Mouse (Mus musculus): ENCODE results near the gene Ptgir. TPM values are rescaled to one million over a fixed set of nuclear protein-coding genes. Genes with fewer than 3 reads are reported as not detected.
A peak's percentile ranks its signal among the peaks of the same experiment; 100 is the strongest.

The Ptgir gene
- polyA plus RNA-seq, 1 experiment from 2014 or later, result 0.94 TPM

DNA sequence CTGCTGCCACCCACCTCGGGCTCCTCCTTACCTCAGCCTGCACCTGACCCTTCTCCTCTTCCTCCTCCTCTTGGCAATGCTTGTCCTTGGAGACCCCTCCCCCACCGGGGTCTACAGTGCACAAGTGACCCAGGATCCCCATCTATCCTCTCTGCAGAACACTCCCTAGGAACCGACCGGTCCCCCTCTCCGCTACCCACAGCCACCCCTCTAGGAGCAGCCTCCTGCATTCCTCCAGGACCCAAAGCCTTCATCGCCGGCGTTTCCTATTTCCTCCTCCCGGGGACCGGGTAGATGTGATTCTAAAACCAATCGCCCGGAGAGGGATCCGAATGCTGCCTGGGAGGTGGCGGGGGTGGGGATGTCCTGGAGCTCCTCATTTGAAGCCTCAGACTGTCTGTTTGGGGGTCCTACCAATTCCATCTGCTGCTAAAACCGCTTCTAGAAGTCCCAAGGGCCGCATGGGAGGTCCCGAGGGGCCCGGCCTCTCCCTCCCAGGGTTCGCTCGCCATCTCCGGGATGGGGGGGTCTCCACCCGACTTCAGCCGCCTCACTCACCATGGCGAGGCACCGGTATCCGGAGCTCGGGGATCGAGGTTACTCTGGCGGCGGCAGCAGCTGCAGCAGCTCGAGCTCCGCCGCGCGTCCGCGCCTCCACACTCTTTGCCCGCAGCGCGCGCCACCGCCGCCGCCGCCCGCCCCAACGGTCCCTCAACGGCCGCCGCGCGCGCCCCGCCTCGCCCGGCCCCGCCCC, 17.2 kb downstream of the Ptgir start:
- ATAC-seq (ENCODE audit: low FRiP score), result peak; percentile 8; the same call in 1 of the 2 replicates
- H3K4me3 ChIP-seq (ENCODE audit: low read depth, low read length), result peak overlapping the region; percentile 76
- peak overlapping the region; percentile 96 for H3K27ac ChIP-seq (ENCODE audit: low read depth, low read length)
- no peaks in the 10 kb centered on the region for H3K27me3 ChIP-seq (ENCODE audit: control insufficient read depth, insufficient read depth, low read length)
- H3K4me2 ChIP-seq, result peak overlapping the region; percentile 93
- no peaks in the 10 kb centered on the region for H3K9me3 ChIP-seq (ENCODE audit: control insufficient read depth, low read length)
- peak; percentile 96 for DNase-seq (ENCODE audit: low spot score, missing footprints)
- H3K36me3 ChIP-seq (ENCODE audit: control insufficient read depth, insufficient read depth, low read length), result peaks cover 4% of the 10 kb centered on the region
- H3K4me1 ChIP-seq (ENCODE audit: control insufficient read depth, insufficient read depth, low read length), result peaks cover 30% of the 10 kb centered on the region
- H3K9ac ChIP-seq (ENCODE audit: low read length), result peak overlapping the region; percentile 97
- WGBS, result 0% methylated on average over 37 of the region's 57 CpGs

DNA sequence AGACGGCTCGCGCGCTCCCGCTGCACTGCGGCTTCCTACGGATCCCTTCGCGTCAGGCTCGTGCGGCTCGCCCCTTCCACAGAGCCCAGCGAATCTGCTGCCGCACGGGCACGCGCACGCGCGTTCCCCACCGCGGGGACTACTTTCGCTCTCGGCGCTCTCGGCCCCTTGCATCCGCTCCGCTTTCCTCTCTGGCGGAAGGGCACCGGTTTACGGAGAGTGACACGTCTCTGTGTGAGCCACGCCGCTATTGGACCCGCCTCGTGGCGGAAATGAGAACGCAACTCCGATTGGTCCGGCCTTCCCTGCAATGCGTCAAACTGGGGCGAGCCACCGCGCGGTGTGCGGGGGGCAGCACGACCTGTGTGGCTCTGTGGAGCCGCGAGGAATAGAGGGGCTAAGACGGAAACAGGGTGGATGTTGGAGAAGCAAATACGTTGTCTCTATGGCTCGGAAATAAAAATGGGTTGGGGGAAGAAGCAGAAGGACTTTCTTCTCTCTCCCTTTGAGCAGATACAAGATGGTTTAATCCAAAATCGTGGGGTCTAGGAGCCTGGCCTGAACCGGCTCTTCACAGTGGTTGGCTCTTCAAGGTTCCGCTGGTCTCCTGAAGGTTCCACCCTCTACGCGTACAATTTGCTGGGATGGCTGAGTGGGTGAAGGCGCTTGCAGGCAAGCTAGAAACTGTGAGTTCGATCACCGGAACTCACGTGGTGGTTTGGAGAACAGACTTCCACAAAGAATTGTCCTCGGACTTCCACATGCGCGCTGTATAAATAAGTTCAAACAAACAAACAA, 17.9 kb downstream of the Ptgir start, which contains the start of gene Calm3:
Gene Calm3 (minus strand): TSS at position 78 of the 798 bp plus-strand sequence.
- H3K4me1 ChIP-seq (ENCODE audit: control insufficient read depth, insufficient read depth, low read length), result peaks cover 30% of the 10 kb centered on the region
- H3K9me3 ChIP-seq (ENCODE audit: control insufficient read depth, low read length), result no peaks in the 10 kb centered on the region
- no peaks in the 10 kb centered on the region; the same call in 1 of the 2 replicates for H3K36me3 ChIP-seq (ENCODE audit: control insufficient read depth, insufficient read depth, low read length)
- WGBS, result 2% methylated on average over 55 of the region's 64 CpGs
- peak; percentile 93 for ATAC-seq (ENCODE audit: low FRiP score)
- H3K9ac ChIP-seq (ENCODE audit: low read length), result peak within 1 kb of the TSS; percentile 97
- no peaks in the 10 kb centered on the region for H3K27me3 ChIP-seq (ENCODE audit: control insufficient read depth, insufficient read depth, low read length)
- peak; percentile 100 for DNase-seq (ENCODE audit: low spot score, missing footprints)
- H3K27ac ChIP-seq (ENCODE audit: low read depth, low read length), result peak within 1 kb of the TSS; percentile 96
- H3K4me2 ChIP-seq, result peak within 1 kb of the TSS; percentile 93
- peak within 1 kb of the TSS; percentile 76 for H3K4me3 ChIP-seq (ENCODE audit: low read depth, low read length)

DNA sequence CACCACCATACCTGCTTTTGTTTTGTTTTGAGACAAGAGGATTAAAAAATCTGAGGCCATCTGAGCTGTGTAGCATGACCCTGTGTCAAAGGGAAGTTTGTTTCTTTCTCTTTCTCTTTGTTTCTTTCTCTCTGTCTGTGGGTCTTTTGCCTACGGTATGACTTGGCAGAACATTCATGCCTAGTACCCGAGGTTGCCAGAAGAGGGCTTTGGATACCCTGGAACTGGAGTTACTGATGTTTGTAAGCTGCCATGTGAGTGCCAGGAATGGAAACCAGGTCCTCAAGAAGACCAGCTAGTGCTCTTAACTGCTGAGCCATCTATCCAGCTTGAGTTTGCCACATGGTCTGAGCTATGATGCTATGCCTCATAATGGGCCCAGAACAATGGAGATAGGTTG, 22.1 kb downstream of the Ptgir start:
- WGBS, result 41% methylated on average over 2 of the region's 2 CpGs
- Histone ChIP-seq H3K4me3 (ENCODE audit: low read depth, low read length) (no peak overlapping the region), H3K27ac (ENCODE audit: low read depth, low read length) (no peak overlapping the region), H3K4me1 (ENCODE audit: control insufficient read depth, insufficient read depth, low read length) (peaks cover 3% of the 10 kb centered on the region; the same call in 1 of the 2 replicates), H3K36me3 (ENCODE audit: control insufficient read depth, insufficient read depth, low read length) (no peaks in the 10 kb centered on the region), H3K9me3 (ENCODE audit: control insufficient read depth, low read length) (no peaks in the 10 kb centered on the region), H3K27me3 (ENCODE audit: control insufficient read depth, insufficient read depth, low read length) (no peaks in the 10 kb centered on the region), H3K9ac (ENCODE audit: low read length) (no peak overlapping the region), H3K4me2 (no peak overlapping the region)
- ATAC-seq (ENCODE audit: low FRiP score) (no peak), DNase-seq (ENCODE audit: low spot score, missing footprints) (no peak)

DNA sequence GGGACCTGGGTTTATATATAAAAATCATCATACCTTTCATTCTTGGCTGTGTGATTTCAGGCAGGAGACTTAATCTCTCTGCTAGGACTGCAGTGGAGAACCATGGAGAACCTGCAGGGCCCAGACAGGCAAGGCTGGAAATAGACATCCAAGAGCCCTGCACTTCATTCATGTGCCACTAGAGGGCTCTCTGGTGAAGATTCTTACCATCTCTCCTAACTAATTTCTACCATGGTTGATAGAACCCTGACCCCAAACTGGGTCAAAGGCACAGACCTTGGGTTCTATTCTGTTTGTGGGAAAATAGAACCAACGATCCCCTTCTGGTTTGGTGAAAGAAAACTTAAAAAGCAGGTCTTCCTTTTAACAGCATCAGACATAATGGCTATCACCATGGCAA, 24.6 kb downstream of the Ptgir start:
- Histone ChIP-seq H3K9me3 (ENCODE audit: control insufficient read depth, low read length) (no peaks in the 10 kb centered on the region), H3K36me3 (ENCODE audit: control insufficient read depth, insufficient read depth, low read length) (no peaks in the 10 kb centered on the region), H3K27me3 (ENCODE audit: control insufficient read depth, insufficient read depth, low read length) (no peaks in the 10 kb centered on the region), H3K4me1 (ENCODE audit: control insufficient read depth, insufficient read depth, low read length) (peaks cover 3% of the 10 kb centered on the region; the same call in 1 of the 2 replicates), H3K9ac (ENCODE audit: low read length) (no peak overlapping the region), H3K4me2 (no peak overlapping the region), H3K27ac (ENCODE audit: low read depth, low read length) (no peak overlapping the region; the same call in 1 of the 2 replicates), H3K4me3 (ENCODE audit: low read depth, low read length) (no peak overlapping the region)
- peak; percentile 22; the same call in 1 of the 2 replicates for ATAC-seq (ENCODE audit: low FRiP score)
- DNase-seq (ENCODE audit: low spot score, missing footprints), result peak; percentile 97
- 0% methylated on average over 1 of the region's 1 CpGs for WGBS

DNA sequence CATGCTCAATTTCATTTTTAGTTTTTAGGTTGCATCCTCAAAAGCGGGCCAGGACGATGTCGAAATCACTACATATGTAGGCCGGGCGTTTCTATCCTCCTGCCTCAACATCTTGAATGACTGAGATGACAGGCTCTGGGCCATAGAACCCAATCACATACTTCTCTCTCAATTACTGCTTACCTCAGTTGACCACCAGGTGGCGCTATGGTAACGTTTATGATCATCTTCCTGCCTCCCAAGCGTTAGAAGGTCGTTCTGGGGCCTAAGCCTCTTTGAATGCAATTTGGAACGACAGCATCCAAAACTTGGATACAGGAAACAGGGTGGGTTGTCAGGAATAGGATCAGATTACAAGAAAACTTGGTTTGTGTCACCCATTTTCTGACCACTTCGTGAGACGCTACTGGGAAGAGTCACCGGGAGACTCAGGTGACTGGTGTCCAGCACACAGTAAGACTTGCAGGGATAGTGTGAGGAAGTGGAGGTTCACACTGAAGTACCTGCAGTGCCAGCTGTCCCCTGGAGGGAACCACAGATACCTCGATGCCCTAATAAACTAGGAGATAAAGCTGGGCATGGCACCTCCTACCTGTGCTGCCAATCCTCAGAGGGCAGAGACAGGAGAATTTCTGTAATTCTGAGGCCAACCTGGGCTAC, 25.8 kb downstream of the Ptgir start:
- H3K36me3 ChIP-seq (ENCODE audit: control insufficient read depth, insufficient read depth, low read length), result no peaks in the 10 kb centered on the region
- no peak overlapping the region for H3K4me2 ChIP-seq
- no peak overlapping the region for H3K4me3 ChIP-seq (ENCODE audit: low read depth, low read length)
- peaks cover 3% of the 10 kb centered on the region; the same call in 1 of the 2 replicates for H3K4me1 ChIP-seq (ENCODE audit: control insufficient read depth, insufficient read depth, low read length)
- no peak overlapping the region for H3K27ac ChIP-seq (ENCODE audit: low read depth, low read length)
- no peak overlapping the region for H3K9ac ChIP-seq (ENCODE audit: low read length)
- peak; percentile 67 for ATAC-seq (ENCODE audit: low FRiP score)
- H3K9me3 ChIP-seq (ENCODE audit: control insufficient read depth, low read length), result no peaks in the 10 kb centered on the region
- no peaks in the 10 kb centered on the region for H3K27me3 ChIP-seq (ENCODE audit: control insufficient read depth, insufficient read depth, low read length)
- DNase-seq (ENCODE audit: low spot score, missing footprints), result peak; percentile 98
- 18% methylated on average over 14 of the region's 14 CpGs for WGBS

DNA sequence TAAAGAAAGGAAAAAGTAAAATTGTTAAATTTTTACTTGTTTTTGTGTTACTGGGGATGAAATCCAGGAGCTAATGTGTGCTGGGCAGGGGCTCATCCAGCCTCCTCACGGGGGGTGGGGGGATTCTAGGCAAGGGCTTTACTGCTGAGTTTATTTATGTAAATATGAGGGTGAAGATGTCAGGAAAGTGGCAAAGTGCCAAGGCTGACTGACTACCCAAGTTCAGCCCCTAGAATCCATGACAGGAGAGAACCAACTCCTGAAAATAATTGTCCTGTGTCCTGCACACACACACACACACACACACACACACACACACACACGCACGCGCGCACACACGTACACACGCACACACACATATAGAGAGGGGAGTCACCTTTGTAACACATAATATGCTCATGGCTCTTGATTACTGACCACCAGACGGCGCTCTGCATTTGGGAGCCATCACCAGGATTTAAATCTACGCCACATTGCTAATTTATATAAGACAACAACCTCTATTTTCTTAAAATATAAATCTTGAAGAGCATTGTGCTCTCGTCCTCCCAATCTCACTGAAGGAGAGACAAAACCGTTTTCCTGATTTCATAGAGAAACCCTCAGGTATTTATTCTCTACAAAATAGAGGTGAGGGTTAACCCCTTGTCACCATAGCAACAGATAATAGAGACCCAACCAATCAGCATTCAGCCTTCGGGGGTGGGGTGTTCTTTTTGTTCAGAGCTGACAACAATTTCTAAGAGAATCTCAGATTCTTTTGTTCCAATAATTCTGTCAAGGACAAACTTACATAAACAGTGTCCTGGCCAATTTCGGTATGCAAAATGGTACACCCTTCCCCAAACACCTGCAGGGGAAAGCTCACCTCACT, 26.7 kb downstream of the Ptgir start:
- no peak overlapping the region for H3K27ac ChIP-seq (ENCODE audit: low read depth, low read length)
- H3K4me2 ChIP-seq, result no peak overlapping the region
- ATAC-seq (ENCODE audit: low FRiP score) (peak; percentile 54), DNase-seq (ENCODE audit: low spot score, missing footprints) (peak; percentile 92)
- H3K4me1 ChIP-seq (ENCODE audit: control insufficient read depth, insufficient read depth, low read length), result peaks cover 3% of the 10 kb centered on the region; the same call in 1 of the 2 replicates
- H3K36me3 ChIP-seq (ENCODE audit: control insufficient read depth, insufficient read depth, low read length), result no peaks in the 10 kb centered on the region
- no peak overlapping the region for H3K4me3 ChIP-seq (ENCODE audit: low read depth, low read length)
- WGBS, result 40% methylated on average over 14 of the region's 14 CpGs
- H3K9ac ChIP-seq (ENCODE audit: low read length), result no peak overlapping the region
- no peaks in the 10 kb centered on the region for H3K27me3 ChIP-seq (ENCODE audit: control insufficient read depth, insufficient read depth, low read length)
- no peaks in the 10 kb centered on the region for H3K9me3 ChIP-seq (ENCODE audit: control insufficient read depth, low read length)

DNA sequence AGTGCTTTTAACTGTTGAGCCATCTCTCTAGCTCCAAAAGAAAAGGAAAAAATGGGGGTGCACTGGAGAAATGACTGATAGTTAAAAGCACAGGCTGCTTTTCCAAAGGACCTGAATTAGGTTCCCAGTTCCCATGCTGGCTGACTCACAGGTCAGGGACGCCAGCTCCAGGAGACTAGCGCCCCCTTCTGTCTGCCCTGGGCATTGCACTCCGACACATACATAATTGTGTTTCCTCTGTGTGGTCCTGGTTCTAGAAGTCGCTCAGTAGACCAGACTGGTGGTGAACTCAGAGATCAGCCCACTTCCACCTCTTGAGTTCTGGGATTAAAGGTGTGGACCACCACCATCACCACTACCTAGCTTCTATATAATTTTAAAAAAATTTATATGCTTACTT, 31.0 kb downstream of the Ptgir start:
- ATAC-seq (ENCODE audit: low FRiP score) (no peak), DNase-seq (ENCODE audit: low spot score, missing footprints) (no peak)

DNA sequence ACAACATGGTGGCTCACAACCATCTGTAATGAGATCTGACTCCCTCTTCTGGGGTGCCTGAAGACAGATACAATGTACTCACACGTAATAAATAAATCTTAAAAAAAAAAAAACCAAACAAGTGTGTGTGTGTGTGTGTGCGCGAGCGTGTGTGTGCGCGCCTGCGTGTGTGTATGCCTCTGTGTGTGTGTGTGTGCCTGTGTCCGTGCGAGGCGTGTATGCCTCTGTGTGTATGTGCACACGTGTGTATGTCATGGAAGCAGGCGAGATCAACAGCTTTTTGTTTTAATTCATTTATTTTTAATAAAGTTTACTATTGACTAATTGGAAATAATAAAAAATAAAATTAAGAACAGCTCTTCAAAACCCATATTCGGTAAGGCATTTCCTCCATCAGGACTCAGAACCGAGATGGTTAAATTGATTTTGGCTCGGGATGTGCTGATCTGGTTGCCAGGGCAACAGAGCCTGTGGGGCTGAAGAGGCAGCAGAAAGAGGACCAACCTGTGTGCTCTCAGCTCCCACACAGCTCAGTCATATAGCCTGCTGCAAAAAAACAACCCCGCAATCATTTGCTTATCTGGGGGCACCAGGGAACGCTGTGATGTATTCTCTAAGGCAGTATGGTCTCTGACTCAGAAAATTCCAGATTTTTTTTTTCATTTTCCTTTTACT, 32.0 kb downstream of the Ptgir start:
- H3K36me3 ChIP-seq (ENCODE audit: control insufficient read depth, insufficient read depth, low read length), result no peaks in the 10 kb centered on the region
- H3K9ac ChIP-seq (ENCODE audit: low read length), result no peak overlapping the region
- H3K4me2 ChIP-seq, result no peak overlapping the region
- no peak overlapping the region; the same call in 1 of the 2 replicates for H3K27ac ChIP-seq (ENCODE audit: low read depth, low read length)
- H3K4me1 ChIP-seq (ENCODE audit: control insufficient read depth, insufficient read depth, low read length), result peaks cover 8% of the 10 kb centered on the region; the same call in 1 of the 2 replicates
- no peak for DNase-seq (ENCODE audit: low spot score, missing footprints)
- no peaks in the 10 kb centered on the region for H3K27me3 ChIP-seq (ENCODE audit: control insufficient read depth, insufficient read depth, low read length)
- no peak overlapping the region for H3K4me3 ChIP-seq (ENCODE audit: low read depth, low read length)
- 71% methylated on average over 17 of the region's 17 CpGs for WGBS
- no peaks in the 10 kb centered on the region for H3K9me3 ChIP-seq (ENCODE audit: control insufficient read depth, low read length)
- peak; percentile 83 for ATAC-seq (ENCODE audit: low FRiP score)

More for the DNA sequence above, 31.0 kb downstream of the Ptgir start:
- H3K4me3 ChIP-seq (ENCODE audit: low read depth, low read length), result no peak overlapping the region
- WGBS, result 50% methylated on average over 4 of the region's 4 CpGs
- H3K4me1 ChIP-seq (ENCODE audit: control insufficient read depth, insufficient read depth, low read length), result peaks cover 8% of the 10 kb centered on the region; the same call in 1 of the 2 replicates
- H3K9ac ChIP-seq (ENCODE audit: low read length), result no peak overlapping the region
- H3K27me3 ChIP-seq (ENCODE audit: control insufficient read depth, insufficient read depth, low read length), result no peaks in the 10 kb centered on the region
- H3K4me2 ChIP-seq, result no peak overlapping the region
- no peaks in the 10 kb centered on the region for H3K9me3 ChIP-seq (ENCODE audit: control insufficient read depth, low read length)
- no peaks in the 10 kb centered on the region for H3K36me3 ChIP-seq (ENCODE audit: control insufficient read depth, insufficient read depth, low read length)
- H3K27ac ChIP-seq (ENCODE audit: low read depth, low read length), result no peak overlapping the region

Measured in midbrain, embryonic 11.5 days (tissue).